Mouse (Mus musculus) heart, embryonic 10.5 days (tissue): ENCODE results near the gene Rtp2. TPM values are rescaled to one million over a fixed set of nuclear protein-coding genes. Genes with fewer than 3 reads are reported as not detected.

Experiments
- DNase-seq: peaks from one replicate; pipeline ENCODE4 v3.0.0-alpha.2; 2017; ENCODE audit warnings: low spot score
- H3K27ac ChIP-seq: fragments of 300-500 bp; sonication (generic); 2 replicates; pipeline ENCODE4 v1.5.1; 2016; ENCODE audit warnings: mild to moderate bottlenecking
- H3K27me3 ChIP-seq: fragments of 300-500 bp; sonication (generic); 2 replicates; pipeline ENCODE4 v1.6.1; 2016; ENCODE audit warnings: mild to moderate bottlenecking; ENCODE audit not compliant: poor library complexity, insufficient read depth, severe bottlenecking
- H3K36me3 ChIP-seq: fragments of 300-500 bp; sonication (generic); 2 replicates; pipeline ENCODE4 v1.6.1; 2016; ENCODE audit warnings: mild to moderate bottlenecking, moderate library complexity
- H3K4me1 ChIP-seq: fragments of 300-500 bp; sonication (generic); 2 replicates; pipeline ENCODE4 v1.6.1; 2016; ENCODE audit warnings: mild to moderate bottlenecking
- H3K4me3 ChIP-seq: fragments of 300-500 bp; sonication (generic); 2 replicates; pipeline ENCODE4 v1.5.1; 2016; ENCODE audit warnings: mild to moderate bottlenecking, moderate library complexity
- H3K9me3 ChIP-seq: fragments of 300-500 bp; sonication (generic); 2 replicates; pipeline ENCODE4 v1.6.1; 2016; ENCODE audit warnings: mild to moderate bottlenecking, moderate library complexity
- WGBS: fragments of 180-500 bp; shearing (Covaris S2); methylation state at CpG from one replicate; pipeline ENCODE4 v1.1.7; 2016; 5-methylcytosine and 5-hydroxymethylcytosine counted together
- polyA plus RNA-seq: library from polyadenylated mRNA; unstranded; fragments of >200 nt; fragmentation: Nextera tagmentation; extraction: Ambion mirVana; gene quantifications from 2 replicates; pipeline ENCODE4 v1.2.1, GENCODE M21; 2016

Gene Rtp2
- polyA plus RNA-seq, 1 experiment from 2014 or later = not detected

DNA sequence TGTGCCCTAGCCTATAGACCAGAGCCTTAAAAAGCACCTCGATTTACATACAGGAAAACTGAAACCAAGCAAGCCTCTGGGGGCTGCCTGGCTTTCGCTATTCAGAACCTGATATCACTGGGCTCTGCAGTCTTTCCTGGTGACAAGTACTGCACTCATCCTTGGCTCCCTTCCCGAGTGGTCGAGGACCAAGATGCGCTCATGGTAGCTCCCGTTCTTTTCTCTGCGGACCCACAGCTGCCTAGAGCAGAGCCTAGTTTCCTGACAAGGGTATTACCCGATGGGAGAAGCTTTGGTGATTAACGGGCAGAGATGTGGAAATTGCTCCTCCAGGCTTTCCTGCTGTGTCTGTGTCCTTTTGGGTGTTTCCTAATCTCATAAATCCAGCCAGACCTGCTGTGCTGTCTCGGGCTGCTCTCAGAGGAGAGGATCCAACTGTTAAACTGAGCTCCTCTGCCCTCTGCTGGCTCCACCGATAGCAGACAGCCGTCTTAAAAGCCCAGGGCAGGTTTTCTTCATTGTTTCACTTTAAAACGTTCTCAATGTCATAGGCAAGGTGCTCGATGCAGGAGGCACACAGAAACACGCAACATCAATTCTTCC is 34.1 kb downstream of the Rtp2 start:
- peaks cover 24% of the 10 kb centered on the region for H3K27me3 ChIP-seq
- H3K9me3 ChIP-seq = no peaks in the 10 kb centered on the region
- peak overlapping the region; percentile 36 for H3K4me3 ChIP-seq
- no peaks in the 10 kb centered on the region for H3K36me3 ChIP-seq
- 10% methylated on average over 15 of the region's 15 CpGs for WGBS
- peak; percentile 79 for DNase-seq
- no peak overlapping the region for H3K27ac ChIP-seq
- peaks cover 12% of the 10 kb centered on the region; the same call in 1 of the 2 replicates for H3K4me1 ChIP-seq

- no peaks in the 10 kb centered on the region for H3K36me3 ChIP-seq
- H3K9me3 ChIP-seq = no peaks in the 10 kb centered on the region
- 51% methylated on average over 5 of the region's 5 CpGs for WGBS
- DNase-seq = no peak
- H3K4me3 ChIP-seq = no peak overlapping the region
- peaks cover 12% of the 10 kb centered on the region; the same call in 1 of the 2 replicates for H3K4me1 ChIP-seq
- no peak overlapping the region for H3K27ac ChIP-seq
- peaks cover 30% of the 10 kb centered on the region for H3K27me3 ChIP-seq
These were observed 34.7 kb downstream of the Rtp2 start for GRCm38 (mm10) chr16:23897486-23897885.

DNA sequence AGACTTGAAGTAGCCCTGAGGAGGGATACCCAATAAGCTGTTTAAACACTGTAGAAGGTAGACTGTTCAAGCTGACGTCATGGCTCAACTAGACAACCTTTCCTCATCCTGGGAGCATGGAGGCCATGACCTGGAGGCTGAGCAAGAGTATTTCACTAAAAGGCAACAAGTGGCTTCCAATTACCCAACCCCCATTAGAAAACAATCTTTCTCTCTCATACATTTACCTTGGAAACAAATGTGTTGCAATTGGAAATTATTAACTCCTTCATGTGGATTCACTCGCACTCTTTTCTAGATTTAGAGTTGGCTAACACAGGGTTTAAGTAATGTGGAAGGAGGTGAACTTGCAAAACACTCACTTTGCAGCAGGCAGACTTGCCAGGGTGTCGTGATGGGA is 37.1 kb downstream of the Rtp2 start:
- Histone ChIP-seq H3K27me3 (peaks cover 54% of the 10 kb centered on the region), H3K36me3 (no peaks in the 10 kb centered on the region), H3K27ac (no peak overlapping the region), H3K4me1 (peaks cover 15% of the 10 kb centered on the region), H3K4me3 (no peak overlapping the region), H3K9me3 (no peaks in the 10 kb centered on the region)
- 75% methylated on average over 3 of the region's 3 CpGs for WGBS
- no peak for DNase-seq

GRCm38 (mm10) chr16:23890636-23891035 is 41.6 kb downstream of the Rtp2 start, which contains the start of gene Sst:
Sst (minus strand) TSS chr16:23890958.
- Histone ChIP-seq H3K36me3 (no peaks in the 10 kb centered on the region), H3K9me3 (no peaks in the 10 kb centered on the region), H3K4me1 (peaks cover 3% of the 10 kb centered on the region; the same call in 1 of the 2 replicates), H3K27ac (no peak within 1 kb of the TSS), H3K4me3 (0 out of 2 replicates have a peak within 1 kb of the TSS, but pooled peaks have one; percentile 6), H3K27me3 (peaks cover 43% of the 10 kb centered on the region)
- WGBS = 8% methylated on average over 26 of the region's 26 CpGs
- DNase-seq = no peak

DNA sequence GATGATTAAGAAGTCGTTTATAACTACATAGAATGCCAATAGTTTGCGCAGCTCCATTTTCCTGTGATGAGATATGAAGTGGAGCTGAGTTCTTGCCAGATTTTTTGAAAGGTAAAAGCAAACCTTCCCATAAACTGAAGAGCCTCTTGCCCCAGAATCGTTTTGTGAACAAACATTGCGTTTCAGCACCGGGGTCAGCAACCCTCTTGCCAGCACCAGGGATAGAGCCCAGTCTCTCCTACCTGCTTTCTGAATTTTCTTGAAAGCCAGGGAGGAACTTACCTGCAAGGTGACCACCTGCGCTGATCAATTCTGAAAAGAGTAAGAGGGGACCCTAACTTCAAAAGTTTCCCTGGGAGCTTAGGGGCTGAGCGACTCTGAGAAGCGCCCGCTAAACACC is 42.0 kb downstream of the Rtp2 start:
- Histone ChIP-seq H3K9me3 (no peaks in the 10 kb centered on the region), H3K4me1 (peaks cover 3% of the 10 kb centered on the region; the same call in 1 of the 2 replicates), H3K27ac (no peak overlapping the region), H3K4me3 (no peak overlapping the region), H3K36me3 (no peaks in the 10 kb centered on the region), H3K27me3 (peaks cover 43% of the 10 kb centered on the region)
- DNase-seq = no peak
- 7% methylated on average over 9 of the region's 9 CpGs for WGBS

DNA sequence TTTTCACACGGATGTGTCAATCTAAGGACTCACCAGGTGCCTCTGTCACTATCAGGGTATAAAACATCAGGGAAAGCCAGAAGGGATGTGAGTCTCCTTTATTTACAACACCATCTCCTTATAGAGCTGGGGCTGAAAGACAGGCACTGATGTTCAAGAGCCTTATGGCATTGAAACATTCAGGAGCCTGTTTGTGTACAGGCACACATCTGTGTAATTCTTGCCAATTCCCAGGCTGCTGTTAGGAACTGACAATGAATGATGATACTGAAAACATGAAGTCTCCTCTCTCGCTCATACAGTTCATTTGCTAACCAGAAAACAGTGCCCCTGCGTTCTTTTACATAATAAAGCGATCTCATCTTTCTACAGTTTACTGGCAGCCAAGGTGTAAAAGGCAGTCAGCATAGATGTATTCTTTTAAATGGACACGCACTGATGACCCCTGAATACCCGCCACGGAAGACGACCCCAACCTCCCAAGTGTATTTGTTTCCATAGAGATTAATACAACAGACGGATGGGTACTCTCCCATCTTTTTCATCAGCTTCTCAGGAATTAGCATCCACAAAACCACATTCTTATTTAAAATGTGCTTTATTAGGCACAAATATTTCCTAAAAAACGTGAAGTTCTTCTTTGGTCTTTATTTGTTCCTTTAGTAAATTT is 44.1 kb downstream of the Rtp2 start:
- H3K27me3 ChIP-seq = peaks cover 35% of the 10 kb centered on the region
- H3K27ac ChIP-seq = no peak overlapping the region
- no peaks in the 10 kb centered on the region for H3K9me3 ChIP-seq
- peaks cover 3% of the 10 kb centered on the region; the same call in 1 of the 2 replicates for H3K4me1 ChIP-seq
- no peak overlapping the region for H3K4me3 ChIP-seq
- no peaks in the 10 kb centered on the region for H3K36me3 ChIP-seq
- WGBS = 72% methylated on average over 10 of the region's 10 CpGs
- no peak for DNase-seq

DNA sequence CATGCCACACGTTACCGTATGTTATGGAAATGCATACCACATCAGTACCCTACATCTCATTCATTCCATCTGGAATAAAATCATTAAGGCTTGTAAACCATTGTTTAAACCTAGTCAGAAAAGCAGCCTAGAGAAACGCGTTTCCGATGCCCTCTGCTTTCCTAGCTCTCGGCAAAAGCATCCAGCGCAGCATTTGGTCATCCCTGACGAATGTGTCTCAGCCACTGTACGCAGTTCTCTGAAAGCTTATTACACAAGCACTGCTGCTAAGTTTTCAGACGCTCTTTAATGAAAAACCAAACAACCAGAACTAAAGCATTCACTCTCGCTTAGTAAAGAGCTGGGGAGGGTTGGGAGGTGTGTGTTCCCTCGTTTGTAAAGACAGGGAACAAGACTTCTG is 47.1 kb downstream of the Rtp2 start:
- H3K36me3 ChIP-seq = no peaks in the 10 kb centered on the region

More for the DNA sequence above, 47.1 kb downstream of the Rtp2 start:
- H3K4me1 ChIP-seq = no peaks in the 10 kb centered on the region
- H3K27me3 ChIP-seq = peaks cover 5% of the 10 kb centered on the region
- 80% methylated on average over 12 of the region's 12 CpGs for WGBS
- H3K4me3 ChIP-seq = no peak overlapping the region
- H3K27ac ChIP-seq = no peak overlapping the region
- DNase-seq = no peak
- H3K9me3 ChIP-seq = no peaks in the 10 kb centered on the region

Other genes starting within 250 kb of the Rtp2 start
- gene Sst, start 41.4 kb downstream of the Rtp2 start, polyA plus RNA-seq = 1.0 TPM in 1 of 2 replicates, not detected in the other
- not detected in 2 replicates for gene Gm37419, start 56.1 kb upstream of the Rtp2 start, polyA plus RNA-seq
- gene Bcl6, start 56.5 kb upstream of the Rtp2 start, polyA plus RNA-seq = 0.05 and 0.11 TPM in 2 replicates